Mouse (Mus musculus) cerebellum, adult 2 months (tissue): ENCODE measurements at regions not wholly inside any gene's neighbourhood (a gene's known extent, or its start where the extent isn't known, plus 50 kb on each side); places are given as distances from the start of the nearest gene placed in this dataset.

Experiments used
- CTCF ChIP-seq: fragments of 200-500 bp; IDR thresholded peaks from 2 replicates; pipeline ENCODE4 v1.5.1; 2011; ENCODE audit warnings: low read depth, mild to moderate bottlenecking, control low read depth, low read length, moderate library complexity, borderline replicate concordance; ENCODE audit not compliant: insufficient read depth
- POLR2A ChIP-seq: fragments of 200-500 bp; IDR thresholded peaks from 2 replicates; pipeline ENCODE4 v1.6.1; 2011; ENCODE audit warnings: low read length, control low read depth, borderline replicate concordance; ENCODE audit not compliant: insufficient read depth

DNA sequence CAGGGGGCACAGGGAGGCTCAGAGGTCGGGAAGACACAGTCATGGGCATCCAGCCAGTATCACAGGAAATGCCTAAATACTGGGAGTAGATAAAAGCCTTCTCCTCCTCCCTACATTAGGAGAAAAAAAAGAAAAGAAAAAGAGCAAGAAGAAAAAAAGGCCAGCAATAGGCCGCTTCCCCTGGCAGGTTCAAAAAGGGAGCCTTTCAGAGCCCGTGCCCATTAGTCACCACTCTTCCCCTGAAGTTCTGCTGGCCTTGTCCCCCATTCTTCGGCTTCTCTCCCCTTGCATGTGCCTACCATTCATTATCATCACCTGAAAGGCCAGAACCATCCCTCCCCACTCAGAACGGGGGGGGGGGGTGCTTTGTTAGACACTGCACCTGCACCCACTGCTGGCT, 144.5 kb upstream of the Tbx3 start:
- TF ChIP-seq CTCF, result no peak
- no peak for TF ChIP-seq POLR2A
